Mouse (Mus musculus) ES-E14 (cell line): Measurements from ENCODE around the gene Chchd10. TPM values are rescaled to one million over a fixed set of nuclear protein-coding genes. Genes with fewer than 3 reads are reported as not detected.

Experiments
- DNase-seq: peaks from one replicate; pipeline ENCODE4 v3.0.0-alpha.2; 2013; ENCODE audit warnings: low read depth, low spot score
- H3K27ac ChIP-seq: 2 replicates; pipeline ENCODE4 v1.5.1; 2012; ENCODE audit warnings: low read depth, mild to moderate bottlenecking, low read length, moderate library complexity, mixed read lengths; ENCODE audit not compliant: poor library complexity, insufficient read depth, severe bottlenecking
- H3K36me3 ChIP-seq: 2 replicates; pipeline ENCODE4 v1.6.1; 2012; ENCODE audit warnings: mild to moderate bottlenecking, low read length, moderate library complexity, mixed read lengths; ENCODE audit not compliant: control insufficient read depth, poor library complexity, insufficient read depth, severe bottlenecking
- H3K4me1 ChIP-seq, 2 experiments: fragments of 150-350 bp in 1 of 2; sonication (generic) in 1 of 2; 2 replicates each; pipeline ENCODE4 v1.6.1; 2012; ENCODE audit warnings: low read length in 2 of 2, mild to moderate bottlenecking in 1 of 2, mixed read lengths in 1 of 2; ENCODE audit not compliant: control insufficient read depth in 2 of 2, insufficient read depth in 2 of 2, poor library complexity in 1 of 2
- H3K4me3 ChIP-seq, 2 experiments: fragments of 150-350 bp in 1 of 2; sonication (generic) in 1 of 2; 2 replicates each; pipeline ENCODE4 v1.5.1; 2012; ENCODE audit warnings: low read length in 2 of 2, low read depth in 1 of 2, mild to moderate bottlenecking in 1 of 2, mixed read lengths in 1 of 2; ENCODE audit not compliant: insufficient read depth in 1 of 2, poor library complexity in 1 of 2, severe bottlenecking in 1 of 2
- H3K9ac ChIP-seq: 2 replicates; pipeline ENCODE4 v1.6.1; 2012; ENCODE audit warnings: low read depth, mild to moderate bottlenecking, low read length, mixed read lengths; ENCODE audit not compliant: poor library complexity, insufficient read depth, severe bottlenecking
- H3K9me3 ChIP-seq: fragments of 150-350 bp; sonication (generic); 2 replicates; pipeline ENCODE4 v1.6.1; 2012; ENCODE audit warnings: low read depth, mild to moderate bottlenecking, low read length; ENCODE audit not compliant: control insufficient read depth, insufficient read depth
- CHD2 ChIP-seq: IDR thresholded peaks from 2 replicates; pipeline ENCODE4 v1.6.1; 2014; ENCODE audit warnings: mild to moderate bottlenecking, low read depth, low read length, inconsistent platforms
- HCFC1 ChIP-seq: IDR thresholded peaks from 2 replicates; pipeline ENCODE4 v1.6.1; 2012; ENCODE audit warnings: low read length, inconsistent platforms, borderline replicate concordance; ENCODE audit not compliant: insufficient read depth
- MAFK ChIP-seq: IDR thresholded peaks from 2 replicates; pipeline ENCODE4 v1.6.1; 2014; ENCODE audit warnings: mild to moderate bottlenecking, low read depth, low read length, inconsistent platforms; ENCODE audit not compliant: insufficient read depth
- ZC3H11A ChIP-seq: IDR thresholded peaks from 2 replicates; pipeline ENCODE4 v1.6.1; 2012; ENCODE audit warnings: low read depth, mild to moderate bottlenecking, inconsistent platforms, low read length, borderline replicate concordance
- ZNF384 ChIP-seq: IDR thresholded peaks from 2 replicates; pipeline ENCODE4 v1.6.1; 2012; ENCODE audit warnings: low read depth, low read length, inconsistent platforms
- in situ Hi-C, 2 experiments: fragments of 600-800 bp; cut with MboI; formaldehyde crosslinking; loops; one replicate each; pipeline ENCODE4 v1.15.1; 2025; ENCODE audit warnings: low sequenced_read_pairs in 2 of 2, inconsistent platforms in 1 of 2; ENCODE audit not compliant: unreplicated experiment in 2 of 2
- total RNA-seq: library from RNA; depleted of rRNA; stranded (reverse); fragments of 300-350 nt; gene quantifications from 2 replicates; pipeline ENCODE4 v1.2.3, GENCODE M21; 2012

The Chchd10 gene
- total RNA-seq, 1 experiment, result 435 TPM

DNA sequence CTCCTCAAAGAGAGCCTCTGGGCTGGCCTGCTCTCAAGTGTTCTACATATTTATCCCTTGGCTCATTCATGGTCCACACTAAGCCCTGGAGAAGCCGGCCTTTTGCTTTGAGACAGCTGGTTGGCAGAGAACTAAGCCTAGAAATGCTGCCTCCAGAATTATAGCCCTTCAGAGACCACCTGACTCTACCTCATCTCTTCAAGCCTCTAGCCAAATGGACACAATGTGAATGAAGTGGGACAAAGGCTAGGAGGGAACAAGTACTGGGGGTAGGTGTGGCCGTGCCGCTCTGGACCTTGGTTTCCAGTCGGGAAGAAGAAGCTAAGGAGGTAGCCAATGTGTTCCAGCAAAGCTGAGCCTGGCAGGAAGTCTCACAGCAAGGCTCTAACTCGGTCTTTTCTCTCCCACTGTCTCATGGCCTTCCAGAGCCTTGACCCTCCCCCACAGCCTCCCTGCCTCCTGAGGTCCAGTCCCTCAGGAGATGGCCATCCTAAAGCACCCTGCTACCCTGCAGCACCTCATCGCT is 34.8 kb upstream of the Chchd10 start:
- in situ Hi-C loops, result no loop called here
- no peak overlapping the region for H3K9ac ChIP-seq
- no peaks in the 10 kb centered on the region for H3K9me3 ChIP-seq
- no peak for TF ChIP-seq MAFK
- TF ChIP-seq CHD2, result no peak
- no peak for TF ChIP-seq ZC3H11A
- TF ChIP-seq HCFC1, result no peak
- TF ChIP-seq ZNF384, result no peak
- no peak overlapping the region for H3K4me3 ChIP-seq
- peaks cover 0 to 7% of the 10 kb centered on the region in 2 experiments; a peak in 2 of 4 replicates for H3K4me1 ChIP-seq
- H3K27ac ChIP-seq, result no peak overlapping the region
- no peak for DNase-seq
- H3K36me3 ChIP-seq, result peaks cover 52% of the 10 kb centered on the region

DNA sequence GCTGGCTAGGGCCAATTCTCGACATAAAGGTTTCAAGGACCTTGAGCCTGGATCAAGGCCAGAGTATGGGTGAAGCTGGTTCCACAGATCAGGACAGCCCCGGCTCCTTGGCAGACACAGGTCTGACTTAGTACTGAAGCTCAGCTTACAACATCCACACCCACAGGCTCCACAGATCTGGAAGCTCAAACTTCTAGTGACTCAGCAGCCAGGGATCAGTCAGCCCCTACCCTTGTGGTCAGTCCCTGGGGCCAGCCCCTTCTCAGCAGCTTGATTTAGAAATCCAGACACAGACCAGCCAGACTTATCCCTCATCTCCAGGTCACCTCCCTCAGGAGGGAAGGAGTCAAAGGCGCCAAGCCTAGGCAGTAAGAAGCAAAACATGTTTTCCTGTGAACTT is 34.1 kb upstream of the Chchd10 start:
- H3K27ac ChIP-seq, result no peak overlapping the region
- DNase-seq, result no peak
- peaks cover 59% of the 10 kb centered on the region for H3K36me3 ChIP-seq
- H3K9me3 ChIP-seq, result no peaks in the 10 kb centered on the region
- no peak for TF ChIP-seq MAFK
- TF ChIP-seq ZC3H11A, result no peak
- no peak for TF ChIP-seq HCFC1
- TF ChIP-seq ZNF384, result no peak
- TF ChIP-seq CHD2, result no peak
- peaks cover 0 to 7% of the 10 kb centered on the region in 2 experiments; a peak in 2 of 4 replicates for H3K4me1 ChIP-seq
- in situ Hi-C loops, result no loop called here
- no peak overlapping the region for H3K4me3 ChIP-seq
- H3K9ac ChIP-seq, result no peak overlapping the region

DNA sequence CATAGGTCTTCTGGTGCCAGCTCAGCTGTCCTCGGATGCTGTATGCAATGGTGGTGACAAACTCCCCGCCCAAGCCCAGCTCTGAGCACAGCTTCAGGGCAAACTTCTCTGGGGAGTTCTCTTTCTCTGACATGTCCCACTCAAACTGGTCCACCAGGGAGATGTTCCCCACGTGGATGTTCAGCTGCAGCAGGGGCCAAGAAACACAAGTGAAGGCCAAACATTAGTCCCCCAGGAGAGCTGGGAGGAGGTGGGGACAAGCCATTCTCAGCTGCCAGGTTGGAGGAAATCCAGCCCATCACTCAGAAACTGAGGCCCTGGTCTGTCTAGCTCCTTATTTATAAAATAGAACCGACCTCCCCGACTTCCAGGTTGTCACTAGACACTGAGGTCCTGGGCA is 28.5 kb upstream of the Chchd10 start:
- no peak overlapping the region for H3K4me3 ChIP-seq
- H3K9ac ChIP-seq, result no peak overlapping the region
- H3K36me3 ChIP-seq, result peaks cover 54% of the 10 kb centered on the region
- H3K9me3 ChIP-seq, result no peaks in the 10 kb centered on the region
- no peak for DNase-seq
- TF ChIP-seq ZNF384, result no peak
- TF ChIP-seq MAFK, result no peak
- TF ChIP-seq ZC3H11A, result no peak
- TF ChIP-seq CHD2, result no peak
- TF ChIP-seq HCFC1, result no peak
- H3K4me1 ChIP-seq, result no peaks in the 10 kb centered on the region
- in situ Hi-C loops, result no loop called here
- H3K27ac ChIP-seq, result no peak overlapping the region

DNA sequence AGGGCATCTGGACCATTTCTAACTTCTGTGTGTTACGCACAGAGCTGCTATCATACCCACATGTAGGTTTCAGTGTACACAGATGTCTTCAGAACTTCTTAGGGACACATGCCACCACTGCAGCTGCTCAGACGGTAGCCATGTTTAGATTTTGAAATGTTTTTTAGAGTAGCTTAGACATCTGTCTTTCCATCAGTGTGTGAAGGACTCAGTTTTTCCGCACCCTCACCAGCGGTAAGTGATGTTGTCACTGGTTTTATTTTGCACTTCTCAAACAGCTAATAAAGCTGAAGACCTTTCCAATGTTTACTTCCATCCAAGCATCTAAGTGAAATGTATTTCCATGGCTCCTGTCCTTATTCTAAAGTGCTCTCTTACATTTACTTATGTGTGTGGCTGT is 26.0 kb upstream of the Chchd10 start:
- H3K36me3 ChIP-seq, result peaks cover 67% of the 10 kb centered on the region
- DNase-seq, result no peak
- in situ Hi-C loops, result no loop called here

DNA sequence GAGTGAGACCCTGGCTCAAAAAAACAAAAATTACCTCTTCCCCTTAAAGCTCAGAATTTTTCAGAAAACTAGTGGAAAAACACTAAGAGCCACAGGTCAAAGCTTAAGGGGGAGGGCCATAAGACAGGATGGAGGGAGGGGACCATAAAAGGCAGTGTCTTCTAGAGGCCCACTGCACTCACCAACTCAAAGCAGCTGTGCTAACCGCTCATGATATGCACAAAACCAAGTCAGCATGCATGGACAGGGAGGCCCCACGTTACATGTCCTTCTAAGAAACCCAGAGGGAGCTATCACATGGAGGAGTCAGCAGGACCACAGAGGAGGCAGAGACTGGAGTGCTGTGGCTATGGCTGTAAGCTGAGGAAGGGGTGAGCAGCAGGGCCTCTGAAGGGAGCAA is 22.2 kb upstream of the Chchd10 start:
- in situ Hi-C loops, result no loop called here
- no peak overlapping the region for H3K9ac ChIP-seq
- no peak overlapping the region for H3K4me3 ChIP-seq
- no peak overlapping the region for H3K27ac ChIP-seq
- peaks cover 49% of the 10 kb centered on the region for H3K36me3 ChIP-seq
- H3K4me1 ChIP-seq, result no peaks in the 10 kb centered on the region; a peak in 1 of 4 replicates
- TF ChIP-seq ZC3H11A (no peak), CHD2 (no peak), MAFK (no peak), HCFC1 (no peak), ZNF384 (no peak)
- H3K9me3 ChIP-seq, result no peaks in the 10 kb centered on the region
- DNase-seq, result no peak

More for the DNA sequence above, 26.0 kb upstream of the Chchd10 start:
- Histone ChIP-seq H3K4me1 (no peaks in the 10 kb centered on the region), H3K27ac (no peak overlapping the region), H3K9me3 (no peaks in the 10 kb centered on the region), H3K4me3 (no peak overlapping the region), H3K9ac (no peak overlapping the region)
- TF ChIP-seq MAFK (no peak), ZC3H11A (no peak), ZNF384 (no peak), CHD2 (no peak), HCFC1 (no peak)
